Comparison of ENCODE assay signal across 9 mouse cellular contexts in genomic region chr5:54258087-54258733, GRCm38 (mm10).
DNase-seq lines count a peak whose midpoint lies in the region; ATAC-seq and TF ChIP-seq lines count a peak whose summit lies in the region.
"Had no signal": no experiment of that assay in that cellular context is flagged by ENCODE, and none has a peak within 500 bp of the region (broad histone marks: within the 10 kb centered on the region; RNA-seq: fewer than 3 reads in every experiment).

No protein-coding gene starts in this region.

- no peak overlapping the region for H3K4me3 ChIP-seq in layer of hippocampus, adult 2 months
- H3K4me3 ChIP-seq in forebrain, embryonic 16.5 days (replicated peaks; ENCODE audit: low read length): no peak overlapping the region
- H3K4me3 ChIP-seq in intestine, postnatal 0 days (ENCODE audit: low read depth, low read length): no peak overlapping the region
- H3K4me3 ChIP-seq in lung, postnatal 0 days (ENCODE audit: low read depth, low read length): no peak overlapping the region
- no peak overlapping the region for H3K4me3 ChIP-seq in stomach, postnatal 0 days (ENCODE audit: low read depth, low read length)
- H3K4me3 ChIP-seq: stomach, embryonic 15.5 days had no signal

- no peaks in the 10 kb centered on the region for H3K36me3 ChIP-seq in forebrain, embryonic 16.5 days (ENCODE audit: control insufficient read depth, insufficient read depth)
- no peaks in the 10 kb centered on the region for H3K36me3 ChIP-seq in intestine, postnatal 0 days (ENCODE audit: control insufficient read depth, insufficient read depth)
- no peaks in the 10 kb centered on the region for H3K36me3 ChIP-seq in lung, postnatal 0 days (ENCODE audit: insufficient read depth, low read length)
- H3K36me3 ChIP-seq in stomach, postnatal 0 days (ENCODE audit: control insufficient read depth, insufficient read depth, low read length): no peaks in the 10 kb centered on the region
- H3K36me3 ChIP-seq: stomach, embryonic 15.5 days had no signal

- H3K27me3 ChIP-seq in forebrain, embryonic 16.5 days (replicated peaks; ENCODE audit: control insufficient read depth, insufficient read depth, low read length): no peaks in the 10 kb centered on the region
- no peaks in the 10 kb centered on the region for H3K27me3 ChIP-seq in intestine, postnatal 0 days (replicated peaks; ENCODE audit: control insufficient read depth, insufficient read depth, low read length)
- H3K27me3 ChIP-seq in lung, postnatal 0 days (replicated peaks; ENCODE audit: insufficient read depth, low read length): no peaks in the 10 kb centered on the region
- no peaks in the 10 kb centered on the region for H3K27me3 ChIP-seq in stomach, postnatal 0 days (ENCODE audit: control insufficient read depth, insufficient read depth, low read length)
- H3K27me3 ChIP-seq: stomach, embryonic 15.5 days had no signal

- H3K4me1 ChIP-seq in forebrain, embryonic 16.5 days (replicated peaks; ENCODE audit: control insufficient read depth, insufficient read depth, low read length): no peaks in the 10 kb centered on the region
- no peaks in the 10 kb centered on the region for H3K4me1 ChIP-seq in intestine, postnatal 0 days (replicated peaks; ENCODE audit: control insufficient read depth, insufficient read depth, low read length)
- no peaks in the 10 kb centered on the region for H3K4me1 ChIP-seq in lung, postnatal 0 days (ENCODE audit: insufficient read depth, low read depth, low read length)
- H3K4me1 ChIP-seq in stomach, postnatal 0 days (replicated peaks; ENCODE audit: control insufficient read depth, insufficient read depth): no peaks in the 10 kb centered on the region
- H3K4me1 ChIP-seq: stomach, embryonic 15.5 days had no signal

- H3K9me3 ChIP-seq in forebrain, embryonic 16.5 days (ENCODE audit: control insufficient read depth, low read length): no peaks in the 10 kb centered on the region
- no peaks in the 10 kb centered on the region for H3K9me3 ChIP-seq in intestine, postnatal 0 days (ENCODE audit: control insufficient read depth)
- H3K9me3 ChIP-seq in lung, postnatal 0 days (ENCODE audit: low read length): no peaks in the 10 kb centered on the region
- H3K9me3 ChIP-seq in stomach, postnatal 0 days (ENCODE audit: control insufficient read depth, low read length): no peaks in the 10 kb centered on the region
- H3K9me3 ChIP-seq: stomach, embryonic 15.5 days had no signal

- peak; percentile 87 for TF ChIP-seq CTCF in layer of hippocampus, adult 2 months (conservative IDR thresholded peaks at IDR 0.05)
- TF ChIP-seq CTCF in intestine, postnatal 0 days (IDR thresholded peaks at IDR 0.05; ENCODE audit: low read depth): peak; percentile 75
- TF ChIP-seq CTCF in lung, postnatal 0 days (IDR thresholded peaks at IDR 0.05): peak; percentile 68
- peak; percentile 75 for TF ChIP-seq CTCF in stomach, postnatal 0 days (IDR thresholded peaks at IDR 0.05; ENCODE audit: low read depth)

- no peak overlapping the region for H3K4me2 ChIP-seq in forebrain, embryonic 16.5 days (ENCODE audit: low read length)
- H3K4me2 ChIP-seq in intestine, postnatal 0 days (replicated peaks; ENCODE audit: low read depth): no peak overlapping the region
- no peak overlapping the region for H3K4me2 ChIP-seq in lung, postnatal 0 days (replicated peaks; ENCODE audit: low read depth, low read length)
- H3K4me2 ChIP-seq in stomach, postnatal 0 days (replicated peaks; ENCODE audit: low read depth): no peak overlapping the region
- H3K4me2 ChIP-seq: stomach, embryonic 15.5 days had no signal

- TF ChIP-seq EP300 in lung, postnatal 0 days (IDR thresholded peaks at IDR 0.05): no peak
- TF ChIP-seq EP300 in stomach, postnatal 0 days (optimal IDR thresholded peaks at IDR 0.05): no peak

- H3K9ac ChIP-seq in forebrain, embryonic 16.5 days (replicated peaks; ENCODE audit: low read depth, low read length): no peak overlapping the region
- no peak overlapping the region for H3K9ac ChIP-seq in intestine, postnatal 0 days (ENCODE audit: low read depth, low read length)
- no peak overlapping the region for H3K9ac ChIP-seq in lung, postnatal 0 days (replicated peaks; ENCODE audit: low read depth)
- no peak overlapping the region for H3K9ac ChIP-seq in stomach, postnatal 0 days (ENCODE audit: low read length)
- H3K9ac ChIP-seq: stomach, embryonic 15.5 days had no signal

- no peak overlapping the region for H3K27ac ChIP-seq in layer of hippocampus, adult 2 months
- no peak overlapping the region for H3K27ac ChIP-seq in forebrain, embryonic 16.5 days (ENCODE audit: low read length)
- H3K27ac ChIP-seq in intestine, postnatal 0 days (ENCODE audit: low read depth, low read length): no peak overlapping the region
- H3K27ac ChIP-seq in lung, postnatal 0 days (ENCODE audit: low read length): no peak overlapping the region
- H3K27ac ChIP-seq in stomach, postnatal 0 days (replicated peaks): no peak overlapping the region
- H3K27ac ChIP-seq: stomach, embryonic 15.5 days had no signal

- DNase-seq in layer of hippocampus, adult 2 months (ENCODE audit: low spot score in 2 of 2): peak; percentile 32 to 48
- no peak for DNase-seq in layer of hippocampus, postnatal 36 days
- DNase-seq in ZHBTc4 (ENCODE audit: low read depth, low spot score): peak; percentile 25
- DNase-seq in lung, postnatal 0 days (ENCODE audit: low spot score): peak; percentile 59
- DNase-seq in stomach, postnatal 0 days (ENCODE audit: low spot score): peak; percentile 32
- DNase-seq in Muller cell, postnatal 12 days (ENCODE audit: inconsistent ontology term): no peak

- peak; percentile 83 for ATAC-seq in forebrain, embryonic 16.5 days
- no peak for ATAC-seq in intestine, postnatal 0 days
- ATAC-seq in lung, postnatal 0 days: no peak
- peak; percentile 63; the same call in 1 of the 2 replicates for ATAC-seq in stomach, postnatal 0 days (ENCODE audit: low FRiP score, low TSS enrichment)

- WGBS in forebrain, embryonic 16.5 days: 12% methylated on average over 1 of the region's 1 CpGs
- 14% methylated on average over 1 of the region's 1 CpGs for WGBS in intestine, postnatal 0 days
- 15% methylated on average over 1 of the region's 1 CpGs for WGBS in lung, postnatal 0 days
- WGBS in stomach, postnatal 0 days: 9% methylated on average over 1 of the region's 1 CpGs

Comparison
In these comparisons a context has a peak if more than half of its experiments do, and no peak if none do; other contexts are left out.
1. DNase-seq: peak in layer of hippocampus, adult 2 months (2 of 2), ZHBTc4 (single experiment), lung, postnatal 0 days (single experiment) and stomach, postnatal 0 days (single experiment); none in layer of hippocampus, postnatal 36 days (0 of 2) and Muller cell, postnatal 12 days (single experiment).
2. ATAC-seq: peak in forebrain, embryonic 16.5 days (single experiment) and stomach, postnatal 0 days (single experiment); none in intestine, postnatal 0 days (single experiment) and lung, postnatal 0 days (single experiment).
3. Peak in every context shown above with its lines, with median percentiles within 50 percentile points of each other: CTCF ChIP-seq.